Comparison of ENCODE assay signal across 8 mouse cellular contexts in genomic region chr5:103335916-103336688, GRCm38 (mm10).
DNase-seq lines count a peak whose midpoint lies in the region; ATAC-seq lines count a peak whose summit lies in the region.

No protein-coding gene starts in this region.

- H3K9me3 ChIP-seq in kidney, embryonic 14.5 days (ENCODE audit: control insufficient read depth, low read length), result no peaks in the 10 kb centered on the region
- H3K9me3 ChIP-seq in embryonic facial prominence, embryonic 13.5 days, result no peaks in the 10 kb centered on the region

- H3K9ac ChIP-seq in kidney, embryonic 14.5 days (ENCODE audit: low read depth, low read length), result no peak overlapping the region
- H3K9ac ChIP-seq in embryonic facial prominence, embryonic 13.5 days, result no peak overlapping the region

- no peaks in the 10 kb centered on the region for H3K36me3 ChIP-seq in kidney, embryonic 14.5 days (ENCODE audit: control insufficient read depth, insufficient read depth, low read length)
- H3K36me3 ChIP-seq in embryonic facial prominence, embryonic 13.5 days, result no peaks in the 10 kb centered on the region

- 14% methylated on average over 12 of the region's 12 CpGs for WGBS in kidney, embryonic 14.5 days
- 20% methylated on average over 12 of the region's 12 CpGs for WGBS in embryonic facial prominence, embryonic 13.5 days

- ATAC-seq in kidney, embryonic 14.5 days (ENCODE audit: low FRiP score, low TSS enrichment), result no peak
- no peak for ATAC-seq in embryonic facial prominence, embryonic 13.5 days (ENCODE audit: insufficient number of reproducible peaks, insufficient read depth, low FRiP score, low TSS enrichment, low read depth)
- ATAC-seq in erythroblast, adult 5-6 weeks (replicated peaks; ENCODE audit: low FRiP score, poor library complexity, severe bottlenecking), result no peak

- H3K4me3 ChIP-seq in kidney, embryonic 14.5 days (ENCODE audit: low read length), result no peak overlapping the region
- H3K4me3 ChIP-seq in embryonic facial prominence, embryonic 13.5 days, result no peak overlapping the region

- peaks cover 10% of the 10 kb centered on the region for H3K4me1 ChIP-seq in kidney, embryonic 14.5 days (ENCODE audit: control insufficient read depth, insufficient read depth, low read length)
- H3K4me1 ChIP-seq in embryonic facial prominence, embryonic 13.5 days, result peaks cover 8% of the 10 kb centered on the region

- H3K27ac ChIP-seq in kidney, embryonic 14.5 days (ENCODE audit: low read depth, low read length), result no peak overlapping the region
- H3K27ac ChIP-seq in embryonic facial prominence, embryonic 13.5 days, result 0 out of 2 replicates have a peak overlapping the region, but pooled peaks have one; percentile 48

- peak overlapping the region; percentile 12 for H3K4me2 ChIP-seq in kidney, embryonic 14.5 days (replicated peaks; ENCODE audit: low read depth, low read length)
- H3K4me2 ChIP-seq in embryonic facial prominence, embryonic 13.5 days, result peak overlapping the region; percentile 34

- DNase-seq in kidney, adult 8-10 months, result no peak
- peak; percentile 56 for DNase-seq in layer of hippocampus, adult 11-12 months (ENCODE audit: low spot score)
- peak; percentile 51 for DNase-seq in neural tube, embryonic 10.5 days (ENCODE audit: extremely low spot score, low spot score)
- no peak for DNase-seq in cerebellum, adult 9-11 months
- no peak for DNase-seq in heart, postnatal 4 days

- no peaks in the 10 kb centered on the region for H3K27me3 ChIP-seq in kidney, embryonic 14.5 days (ENCODE audit: control insufficient read depth, insufficient read depth, low read length)
- H3K27me3 ChIP-seq in embryonic facial prominence, embryonic 13.5 days, result no peaks in the 10 kb centered on the region; the same call in 1 of the 2 replicates

Comparison
In these comparisons a context has a peak if more than half of its experiments do, and no peak if none do; other contexts are left out.
1. DNase-seq: peak in layer of hippocampus, adult 11-12 months (single experiment) and neural tube, embryonic 10.5 days (single experiment); none in kidney, adult 8-10 months (0 of 2), cerebellum, adult 9-11 months (single experiment) and heart, postnatal 4 days (single experiment).